Mouse (Mus musculus): ENCODE measurements around the gene Fahd1. TPM values are rescaled to one million over a fixed set of nuclear protein-coding genes. Genes with fewer than 3 reads are reported as not detected.

Fahd1 gene
- polyA plus RNA-seq, 1 experiment from 2014 or later: 115 TPM

DNA sequence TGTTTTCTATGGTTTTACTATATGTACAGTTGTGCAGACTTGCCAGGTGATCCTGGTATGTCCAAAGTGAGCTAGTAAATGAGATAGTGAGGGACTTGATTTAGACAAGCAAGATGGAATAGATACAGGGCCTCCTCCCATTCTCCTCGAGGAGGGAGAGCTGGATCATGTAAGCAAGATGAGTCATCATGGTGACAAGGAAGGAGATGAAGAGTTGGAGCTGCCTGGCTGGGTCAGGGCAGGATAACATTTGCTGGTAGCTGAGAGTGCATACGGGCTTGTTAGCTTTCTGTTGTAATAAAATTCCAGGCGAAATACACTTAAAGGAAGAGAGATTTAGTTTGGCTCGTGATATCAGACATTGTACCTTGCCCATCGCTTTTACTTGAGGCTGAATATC, 9.8 kb downstream of the Fahd1 start:
- ATAC-seq: no peak
- H3K9ac ChIP-seq (ENCODE audit: low read depth, low read length): no peak overlapping the region
- H3K4me2 ChIP-seq (ENCODE audit: low read depth, low read length): no peak overlapping the region
- 38% methylated on average over 5 of the region's 5 CpGs for WGBS
- H3K36me3 ChIP-seq (ENCODE audit: control insufficient read depth, insufficient read depth, low read length): no peaks in the 10 kb centered on the region
- H3K9me3 ChIP-seq (ENCODE audit: control insufficient read depth, low read length): no peaks in the 10 kb centered on the region
- no peak overlapping the region for H3K27ac ChIP-seq (ENCODE audit: low read length)
- H3K4me3 ChIP-seq (ENCODE audit: low read length): no peak overlapping the region
- H3K27me3 ChIP-seq (replicated peaks; ENCODE audit: control insufficient read depth, insufficient read depth, low read length): no peaks in the 10 kb centered on the region; the same call in 1 of the 2 replicates
- H3K4me1 ChIP-seq (ENCODE audit: control insufficient read depth, insufficient read depth, low read length): no peaks in the 10 kb centered on the region

DNA sequence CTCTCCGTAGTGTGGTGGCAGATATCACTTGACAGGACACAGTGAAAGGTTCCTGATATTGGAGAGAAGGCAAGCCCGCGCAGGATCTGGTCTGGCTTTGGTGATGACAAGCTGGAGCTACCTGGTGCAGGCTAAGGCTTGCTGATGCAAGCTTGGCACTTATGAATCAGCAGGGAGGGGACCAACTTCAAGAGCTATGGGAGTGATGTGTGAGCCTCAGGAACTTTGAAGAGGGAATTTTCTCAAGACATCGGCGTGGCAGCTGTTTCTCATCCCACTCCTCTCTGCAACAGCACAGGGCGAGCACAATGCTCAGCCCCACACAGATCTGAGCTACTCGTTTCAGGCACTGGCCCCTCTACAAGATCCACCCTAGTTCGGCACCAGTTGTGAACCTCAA, 10.3 kb downstream of the Fahd1 start, which contains the start of gene Hagh:
Gene Hagh, plus strand, starts transcription at position 302 of the 400 bp plus-strand sequence.
- Histone ChIP-seq H3K4me2 (ENCODE audit: low read depth, low read length) (no peak within 1 kb of the TSS), H3K27me3 (replicated peaks; ENCODE audit: control insufficient read depth, insufficient read depth, low read length) (no peaks in the 10 kb centered on the region; the same call in 1 of the 2 replicates), H3K9ac (ENCODE audit: low read depth, low read length) (no peak within 1 kb of the TSS), H3K27ac (ENCODE audit: low read length) (no peak within 1 kb of the TSS), H3K4me3 (ENCODE audit: low read length) (no peak within 1 kb of the TSS), H3K4me1 (ENCODE audit: control insufficient read depth, insufficient read depth, low read length) (no peaks in the 10 kb centered on the region), H3K9me3 (ENCODE audit: control insufficient read depth, low read length) (no peaks in the 10 kb centered on the region), H3K36me3 (ENCODE audit: control insufficient read depth, insufficient read depth, low read length) (no peaks in the 10 kb centered on the region)
- WGBS: 65% methylated on average over 8 of the region's 8 CpGs
- ATAC-seq: no peak

DNA sequence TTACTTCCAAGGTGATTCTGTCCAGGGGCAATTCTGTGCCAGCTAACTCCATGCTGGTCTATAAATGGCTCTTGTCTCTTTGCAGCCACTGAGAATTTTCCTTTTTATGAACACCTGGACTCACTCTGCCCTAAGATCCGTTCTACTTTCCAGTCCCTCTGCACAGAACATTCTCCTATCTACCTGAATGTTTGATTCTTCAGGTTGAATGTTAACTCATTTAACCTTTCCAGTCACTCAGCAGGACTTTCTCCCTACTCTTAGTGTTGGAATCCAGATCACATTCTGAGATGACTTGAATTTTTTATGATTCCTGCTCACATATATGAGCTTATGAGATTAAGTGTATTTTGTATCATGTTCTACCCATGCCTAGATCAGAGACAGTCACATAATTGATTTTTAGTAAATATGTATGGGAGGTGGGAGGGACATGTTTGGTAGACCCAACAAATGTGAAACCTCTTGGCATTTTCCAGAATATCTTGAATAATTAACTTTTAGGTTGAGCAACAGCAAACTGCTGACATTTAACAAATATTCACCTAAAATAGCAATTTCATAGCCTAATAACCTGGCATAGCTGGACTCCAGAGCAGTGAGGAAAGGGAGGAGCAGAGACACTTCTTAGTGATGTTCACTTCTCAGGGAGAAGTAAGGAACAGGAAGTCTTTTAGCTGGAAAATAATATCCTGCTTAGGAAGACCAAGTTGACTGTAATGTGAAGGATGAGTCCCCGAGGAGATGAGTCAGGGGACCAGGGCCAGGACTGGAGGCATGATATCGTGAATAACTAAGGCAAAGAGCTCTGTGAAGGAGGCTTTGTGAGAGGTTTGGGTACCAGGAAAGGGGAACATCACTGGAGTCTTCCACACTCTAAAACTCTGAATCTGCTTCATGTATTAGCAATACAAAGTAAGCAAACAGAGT, 28.5 kb downstream of the Fahd1 start:
- Histone ChIP-seq H3K27ac (ENCODE audit: low read length) (no peak overlapping the region), H3K4me2 (ENCODE audit: low read depth, low read length) (no peak overlapping the region), H3K36me3 (ENCODE audit: control insufficient read depth, insufficient read depth, low read length) (no peaks in the 10 kb centered on the region), H3K4me3 (ENCODE audit: low read length) (no peak overlapping the region), H3K9ac (ENCODE audit: low read depth, low read length) (no peak overlapping the region), H3K4me1 (ENCODE audit: control insufficient read depth, insufficient read depth, low read length) (no peaks in the 10 kb centered on the region), H3K27me3 (replicated peaks; ENCODE audit: control insufficient read depth, insufficient read depth, low read length) (no peaks in the 10 kb centered on the region), H3K9me3 (ENCODE audit: control insufficient read depth, low read length) (no peaks in the 10 kb centered on the region)
- WGBS: 47% methylated on average over 3 of the region's 3 CpGs
- no peak for ATAC-seq

DNA sequence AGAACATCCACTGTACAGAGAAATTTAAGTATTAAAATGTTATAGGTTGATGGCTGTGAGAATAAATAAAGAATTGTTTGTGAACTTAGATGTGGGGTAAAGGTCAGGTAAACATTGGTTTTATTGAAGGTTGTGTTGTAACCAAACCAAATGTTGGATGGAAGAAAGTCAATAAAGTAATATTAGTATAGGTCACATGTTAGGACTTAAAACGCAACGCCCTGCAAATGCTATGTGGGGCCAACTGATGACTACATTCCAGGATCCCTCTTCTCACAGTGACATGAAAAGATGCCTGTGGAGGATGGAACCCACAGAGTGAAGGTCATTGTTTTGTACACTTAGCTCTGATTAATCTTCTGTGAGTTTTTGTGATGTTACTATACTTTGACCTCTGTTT, 30.7 kb downstream of the Fahd1 start:
- Histone ChIP-seq H3K4me3 (ENCODE audit: low read length) (no peak overlapping the region), H3K36me3 (ENCODE audit: control insufficient read depth, insufficient read depth, low read length) (no peaks in the 10 kb centered on the region), H3K27me3 (replicated peaks; ENCODE audit: control insufficient read depth, insufficient read depth, low read length) (no peaks in the 10 kb centered on the region), H3K27ac (ENCODE audit: low read length) (no peak overlapping the region), H3K9ac (ENCODE audit: low read depth, low read length) (no peak overlapping the region), H3K4me2 (ENCODE audit: low read depth, low read length) (no peak overlapping the region), H3K9me3 (ENCODE audit: control insufficient read depth, low read length) (no peaks in the 10 kb centered on the region), H3K4me1 (ENCODE audit: control insufficient read depth, insufficient read depth, low read length) (no peaks in the 10 kb centered on the region)
- no peak for ATAC-seq
- WGBS: 52% methylated on average over 2 of the region's 2 CpGs

DNA sequence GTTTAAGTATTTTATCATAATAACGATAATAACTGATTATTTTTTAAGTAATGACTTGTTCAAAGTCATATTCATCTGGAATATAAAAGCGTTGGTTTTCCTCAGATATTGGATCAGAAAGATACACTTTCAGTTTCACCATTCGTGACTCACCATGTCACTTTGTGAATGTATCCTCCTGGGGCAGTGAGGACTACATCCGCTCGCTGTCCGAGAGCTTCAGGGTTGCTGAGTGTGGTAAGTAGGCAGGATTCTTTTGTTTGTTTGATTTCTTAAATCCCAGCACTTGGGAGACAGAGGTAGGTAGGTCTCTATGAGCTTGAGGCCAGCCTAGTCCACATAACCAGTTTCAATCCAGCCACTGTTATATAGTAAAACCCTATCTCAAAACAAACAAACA, 32.0 kb downstream of the Fahd1 start:
- Histone ChIP-seq H3K4me2 (ENCODE audit: low read depth, low read length) (no peak overlapping the region), H3K27me3 (replicated peaks; ENCODE audit: control insufficient read depth, insufficient read depth, low read length) (no peaks in the 10 kb centered on the region)

DNA sequence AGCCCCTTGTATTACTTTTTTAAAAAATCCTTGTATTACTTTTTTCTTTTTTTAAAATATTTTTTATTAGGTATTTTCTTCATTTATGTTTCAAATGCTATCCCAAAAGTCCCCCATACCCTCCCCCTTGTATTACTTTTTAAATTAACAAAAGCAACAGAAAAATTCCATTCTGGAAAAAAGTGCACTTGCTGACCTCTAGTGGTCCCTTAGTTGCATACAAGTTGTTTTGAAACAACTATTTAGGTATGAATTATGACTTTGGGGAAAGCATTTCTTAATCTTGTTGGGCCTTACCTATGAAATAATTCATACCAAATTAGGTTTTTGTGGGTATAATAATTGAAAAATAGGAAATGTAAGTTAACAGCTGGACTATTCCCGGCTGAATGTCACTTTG, 32.7 kb downstream of the Fahd1 start:
- H3K9ac ChIP-seq (ENCODE audit: low read depth, low read length): no peak overlapping the region
- no peak for ATAC-seq
- 43% methylated on average over 1 of the region's 1 CpGs for WGBS

More for the DNA sequence above, 32.0 kb downstream of the Fahd1 start:
- Histone ChIP-seq H3K4me3 (ENCODE audit: low read length) (no peak overlapping the region), H3K27ac (ENCODE audit: low read length) (no peak overlapping the region), H3K36me3 (ENCODE audit: control insufficient read depth, insufficient read depth, low read length) (no peaks in the 10 kb centered on the region), H3K9ac (ENCODE audit: low read depth, low read length) (no peak overlapping the region), H3K4me1 (ENCODE audit: control insufficient read depth, insufficient read depth, low read length) (no peaks in the 10 kb centered on the region), H3K9me3 (ENCODE audit: control insufficient read depth, low read length) (no peaks in the 10 kb centered on the region)
- no peak for ATAC-seq
- WGBS: 48% methylated on average over 6 of the region's 6 CpGs

DNA sequence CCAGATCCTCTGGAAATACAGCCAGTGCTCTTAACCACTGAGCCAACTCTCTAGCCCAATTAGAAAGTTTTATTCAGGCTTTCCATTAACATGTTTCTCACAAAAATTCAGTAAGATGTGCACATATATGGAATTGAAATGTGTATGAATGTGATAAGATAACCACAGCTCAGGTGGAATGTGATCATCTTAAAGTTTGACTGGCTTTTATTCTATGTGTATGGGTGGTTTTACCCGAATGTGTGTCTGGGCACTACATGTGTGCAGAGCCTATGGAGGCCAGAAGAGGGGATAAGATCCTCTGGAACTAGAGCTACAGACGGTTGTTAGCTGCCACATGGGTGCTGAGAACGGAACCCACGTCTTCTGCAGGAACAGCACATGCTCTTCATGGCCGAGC, 34.9 kb downstream of the Fahd1 start:
- 81% methylated on average over 5 of the region's 5 CpGs for whole genome bisulfite sequencing
- no peaks in the 10 kb centered on the region for H3K4me1 ChIP-seq (ENCODE audit: control insufficient read depth, insufficient read depth, low read length)
- no peak overlapping the region for H3K9ac ChIP-seq (ENCODE audit: low read depth, low read length)
- H3K36me3 ChIP-seq (ENCODE audit: control insufficient read depth, insufficient read depth, low read length): no peaks in the 10 kb centered on the region
- H3K9me3 ChIP-seq (ENCODE audit: control insufficient read depth, low read length): no peaks in the 10 kb centered on the region
- no peak overlapping the region for H3K4me2 ChIP-seq (ENCODE audit: low read depth, low read length)
- no peak overlapping the region for H3K4me3 ChIP-seq (ENCODE audit: low read length)
- no peak for ATAC-seq
- no peak overlapping the region for H3K27ac ChIP-seq (ENCODE audit: low read length)
- no peaks in the 10 kb centered on the region for H3K27me3 ChIP-seq (replicated peaks; ENCODE audit: control insufficient read depth, insufficient read depth, low read length)

More for the DNA sequence above, 32.7 kb downstream of the Fahd1 start:
- no peak overlapping the region for H3K27ac ChIP-seq (ENCODE audit: low read length)
- H3K4me2 ChIP-seq (ENCODE audit: low read depth, low read length): no peak overlapping the region
- H3K27me3 ChIP-seq (replicated peaks; ENCODE audit: control insufficient read depth, insufficient read depth, low read length): no peaks in the 10 kb centered on the region
- no peak overlapping the region for H3K4me3 ChIP-seq (ENCODE audit: low read length)
- no peaks in the 10 kb centered on the region for H3K9me3 ChIP-seq (ENCODE audit: control insufficient read depth, low read length)
- H3K4me1 ChIP-seq (ENCODE audit: control insufficient read depth, insufficient read depth, low read length): no peaks in the 10 kb centered on the region
- no peaks in the 10 kb centered on the region for H3K36me3 ChIP-seq (ENCODE audit: control insufficient read depth, insufficient read depth, low read length)

DNA sequence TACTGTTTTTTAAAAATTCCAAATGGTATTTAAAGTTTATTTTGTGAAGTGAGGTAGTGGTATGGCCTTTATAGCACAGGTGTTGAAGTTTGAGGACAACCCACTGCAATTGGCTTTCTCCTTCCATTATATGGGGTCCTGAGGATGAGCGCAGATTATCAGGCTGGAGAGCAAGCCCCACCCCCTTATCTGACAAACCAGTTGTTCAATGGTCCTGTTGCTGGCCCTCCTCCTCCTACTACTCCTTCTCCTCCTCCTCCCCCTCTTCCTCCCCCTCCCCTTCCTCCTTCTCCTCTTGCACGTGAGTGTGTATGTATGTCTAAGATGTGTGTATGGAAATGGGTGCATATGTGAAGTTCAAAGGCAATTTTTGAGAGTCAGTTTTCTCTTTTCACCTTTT, 37.9 kb downstream of the Fahd1 start:
- Histone ChIP-seq H3K4me1 (ENCODE audit: control insufficient read depth, insufficient read depth, low read length) (no peaks in the 10 kb centered on the region), H3K27me3 (replicated peaks; ENCODE audit: control insufficient read depth, insufficient read depth, low read length) (no peaks in the 10 kb centered on the region), H3K9ac (ENCODE audit: low read depth, low read length) (no peak overlapping the region), H3K36me3 (ENCODE audit: control insufficient read depth, insufficient read depth, low read length) (no peaks in the 10 kb centered on the region), H3K4me2 (ENCODE audit: low read depth, low read length) (no peak overlapping the region), H3K27ac (ENCODE audit: low read length) (no peak overlapping the region), H3K4me3 (ENCODE audit: low read length) (no peak overlapping the region), H3K9me3 (ENCODE audit: control insufficient read depth, low read length) (no peaks in the 10 kb centered on the region)
- WGBS: 25% methylated on average over 2 of the region's 2 CpGs
- ATAC-seq: no peak

DNA sequence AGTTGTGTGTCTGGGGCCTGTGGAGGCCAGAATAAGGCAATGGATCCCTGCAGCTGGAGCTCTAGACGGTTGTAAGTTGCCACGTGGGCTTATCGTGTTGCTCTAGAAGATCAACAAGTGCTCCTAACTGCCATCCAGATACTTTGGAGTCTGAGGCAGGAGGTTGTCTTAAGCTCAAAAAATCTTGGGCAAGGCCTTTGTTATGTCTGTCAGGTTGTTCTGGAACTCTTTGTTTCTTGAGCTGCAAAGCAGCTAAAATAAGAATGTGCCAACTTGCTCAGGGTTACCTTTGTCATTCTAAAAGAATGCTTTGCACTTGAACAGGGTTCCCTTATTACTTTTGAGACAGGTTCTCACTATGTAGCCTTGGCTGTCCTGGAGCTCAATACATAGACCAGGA, 39.0 kb downstream of the Fahd1 start:
- 68% methylated on average over 3 of the region's 3 CpGs for WGBS

More for the DNA sequence above, 39.0 kb downstream of the Fahd1 start:
- ATAC-seq: no peak
- H3K36me3 ChIP-seq (ENCODE audit: control insufficient read depth, insufficient read depth, low read length): no peaks in the 10 kb centered on the region
- no peaks in the 10 kb centered on the region for H3K9me3 ChIP-seq (ENCODE audit: control insufficient read depth, low read length)
- H3K4me2 ChIP-seq (ENCODE audit: low read depth, low read length): no peak overlapping the region
- H3K4me3 ChIP-seq (ENCODE audit: low read length): no peak overlapping the region
- no peak overlapping the region for H3K9ac ChIP-seq (ENCODE audit: low read depth, low read length)
- H3K27ac ChIP-seq (ENCODE audit: low read length): no peak overlapping the region
- H3K4me1 ChIP-seq (ENCODE audit: control insufficient read depth, insufficient read depth, low read length): no peaks in the 10 kb centered on the region
- no peaks in the 10 kb centered on the region for H3K27me3 ChIP-seq (replicated peaks; ENCODE audit: control insufficient read depth, insufficient read depth, low read length)
